Mouse (Mus musculus) 3T3-L1 (cell line): ENCODE data around the gene Nrxn3.

Experiments used
- DNase-seq: peaks from one replicate; pipeline ENCODE4 v3.0.0-alpha.2; 2015; ENCODE audit warnings: low read depth, low spot score

Nrxn3 gene

GRCm38 (mm10) chr12:89049279-89049678 is 326.6 kb downstream of the Nrxn3 start:
- DNase-seq: no peak

GRCm38 (mm10) chr12:89049686-89050085 is 327.0 kb downstream of the Nrxn3 start:
- no peak for DNase-seq

- DNase-seq: no peak
Measured at GRCm38 (mm10) chr12:89072436-89072835, 349.8 kb downstream of the Nrxn3 start.

GRCm38 (mm10) chr12:89073167-89073743 is 350.6 kb downstream of the Nrxn3 start:
- DNase-seq: no peak

DNA sequence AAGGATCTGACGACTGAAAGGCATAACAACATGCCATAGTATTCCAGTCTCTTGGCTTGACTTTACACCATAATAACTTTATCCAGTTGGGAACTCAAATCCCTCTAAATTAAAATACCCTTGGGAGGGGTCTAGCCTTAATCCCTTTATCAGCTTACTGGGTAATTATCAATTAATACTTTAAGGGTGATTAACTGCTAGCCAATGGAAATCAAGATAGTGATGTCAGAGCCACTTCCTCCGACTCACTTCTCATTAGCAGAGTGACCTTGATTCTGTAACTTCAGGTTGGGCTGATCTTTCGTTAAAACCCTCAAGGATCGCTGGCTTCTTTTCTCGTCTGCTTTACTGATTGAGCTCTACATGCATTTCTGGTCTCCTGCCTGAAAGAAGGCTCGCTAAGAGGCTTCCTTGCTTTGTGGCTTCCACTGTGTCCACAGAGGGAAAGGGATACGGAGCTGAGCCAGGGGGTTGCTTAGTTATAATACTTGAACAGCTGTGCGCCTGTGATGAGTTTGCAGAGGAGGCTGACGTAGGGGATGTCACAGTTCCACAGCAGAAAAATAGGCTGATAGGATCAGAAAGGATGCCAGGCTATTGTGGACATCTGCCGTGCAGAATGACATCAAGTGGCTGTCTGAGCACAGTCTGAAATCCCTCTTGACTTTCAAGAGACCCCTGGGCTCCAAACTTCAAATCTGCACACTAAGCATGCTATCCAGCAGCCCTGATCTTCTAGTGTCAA is 352.0 kb downstream of the Nrxn3 start:
- DNase-seq: no peak

- DNase-seq: no peak
Measured at GRCm38 (mm10) chr12:89093806-89094479, 371.3 kb downstream of the Nrxn3 start.

DNA sequence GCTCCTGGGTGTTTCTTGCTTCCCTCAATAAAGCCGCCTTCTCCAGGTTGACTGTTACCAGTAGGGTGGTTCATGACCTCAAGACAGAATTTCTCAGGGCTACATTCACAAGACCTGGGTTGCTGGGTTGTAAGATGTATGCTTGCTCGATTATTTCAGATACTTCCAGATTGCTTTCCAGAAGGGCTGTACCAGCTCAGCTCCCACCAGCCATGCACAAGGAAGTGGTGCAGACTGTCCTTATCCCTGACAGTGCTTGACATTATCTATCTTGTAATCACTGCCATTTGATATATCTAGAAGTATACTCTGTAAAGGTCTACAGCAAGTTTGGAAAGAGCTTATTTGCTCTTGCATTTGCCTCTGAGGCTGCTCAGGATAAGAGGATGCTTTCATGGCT is 374.9 kb downstream of the Nrxn3 start:
- no peak for DNase-seq

GRCm38 (mm10) chr12:89106029-89106733 is 383.5 kb downstream of the Nrxn3 start:
- peak; percentile 7 for DNase-seq

GRCm38 (mm10) chr12:89106881-89107584 is 384.4 kb downstream of the Nrxn3 start:
- DNase-seq: no peak

- no peak for DNase-seq
Measured at GRCm38 (mm10) chr12:89109779-89110335, 387.2 kb downstream of the Nrxn3 start.

GRCm38 (mm10) chr12:89128602-89129001 is 405.9 kb downstream of the Nrxn3 start:
- no peak for DNase-seq

DNA sequence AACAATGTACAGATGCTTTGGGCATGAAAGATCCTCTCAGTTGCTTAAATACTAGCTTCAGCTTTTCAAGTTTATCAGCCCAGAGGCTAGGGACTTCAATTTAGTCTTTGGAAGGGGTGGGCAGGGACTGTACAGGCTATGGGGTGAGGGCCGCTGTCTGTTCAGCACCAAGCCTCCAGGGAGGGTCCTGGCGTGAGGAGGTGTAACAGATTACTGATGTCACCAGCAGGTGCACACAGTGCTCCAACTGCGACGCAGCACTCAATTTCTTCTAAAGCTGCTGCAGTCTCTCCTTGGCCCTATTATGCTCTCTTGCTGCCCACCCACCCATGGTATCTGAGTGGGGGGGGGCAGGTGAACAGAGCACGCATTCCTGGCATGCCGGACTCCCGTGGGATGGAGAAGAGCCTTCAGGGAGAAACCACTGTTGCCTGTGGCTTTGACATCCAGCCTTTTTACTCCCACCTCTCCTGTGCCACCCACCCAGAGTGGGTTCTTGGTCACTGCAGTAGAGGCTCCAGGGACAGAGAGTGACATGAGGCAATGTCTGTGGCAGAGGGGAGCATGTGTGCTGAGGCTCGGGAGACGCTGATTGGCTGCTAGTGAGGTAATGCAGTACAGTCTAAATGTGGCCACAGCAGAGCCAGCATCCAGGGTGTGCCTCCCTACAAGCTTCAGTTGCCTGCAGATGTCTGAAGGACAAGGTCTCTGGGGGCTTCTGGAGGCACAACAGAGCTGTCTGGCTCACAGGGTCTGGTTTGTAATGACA is 406.6 kb downstream of the Nrxn3 start:
- no peak for DNase-seq

DNA sequence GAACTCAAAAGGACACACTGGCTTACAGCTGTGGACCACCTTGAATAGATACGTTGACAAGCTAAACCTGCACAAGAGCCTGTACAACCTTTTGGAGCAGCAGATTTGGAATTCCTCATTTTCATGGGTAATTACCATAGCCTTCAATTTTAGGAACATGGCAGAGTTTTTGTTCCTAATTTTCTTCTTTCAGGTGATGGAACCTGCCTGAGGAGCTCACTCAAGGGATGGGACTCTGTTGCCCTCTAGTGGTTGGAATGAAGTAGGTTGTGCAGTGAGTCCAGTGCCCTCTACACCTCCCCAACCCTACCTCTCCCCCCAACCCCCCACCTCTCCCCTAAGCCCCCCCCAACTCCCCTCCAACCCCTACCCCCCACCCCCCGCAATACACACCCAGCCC is 411.7 kb downstream of the Nrxn3 start:
- DNase-seq: peak; percentile 2

DNA sequence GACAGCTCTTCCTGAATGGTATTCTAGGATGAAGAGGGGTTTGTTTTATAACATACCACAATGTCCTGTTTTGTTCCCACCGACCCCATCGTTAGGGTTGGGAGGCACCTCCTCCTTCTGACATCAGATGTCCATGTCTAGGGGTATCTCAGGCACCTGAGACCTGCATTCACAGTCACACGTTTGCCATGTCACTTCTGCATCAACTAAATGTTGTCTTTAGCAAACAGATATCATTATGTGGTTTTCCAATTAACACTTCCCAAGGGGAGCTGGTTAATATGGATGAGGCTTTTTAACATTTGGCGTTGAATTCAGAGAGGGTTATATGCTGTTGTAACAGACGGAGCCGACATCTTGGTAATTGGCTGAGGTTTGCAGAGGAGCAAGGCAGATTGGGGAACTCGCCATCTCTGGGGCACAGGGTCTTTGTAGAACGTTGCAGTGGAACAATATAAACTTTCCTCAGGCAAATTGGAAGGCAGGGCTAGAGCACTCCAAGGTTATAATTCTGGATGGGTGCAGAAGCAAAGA is 412.2 kb downstream of the Nrxn3 start:
- no peak for DNase-seq

DNA sequence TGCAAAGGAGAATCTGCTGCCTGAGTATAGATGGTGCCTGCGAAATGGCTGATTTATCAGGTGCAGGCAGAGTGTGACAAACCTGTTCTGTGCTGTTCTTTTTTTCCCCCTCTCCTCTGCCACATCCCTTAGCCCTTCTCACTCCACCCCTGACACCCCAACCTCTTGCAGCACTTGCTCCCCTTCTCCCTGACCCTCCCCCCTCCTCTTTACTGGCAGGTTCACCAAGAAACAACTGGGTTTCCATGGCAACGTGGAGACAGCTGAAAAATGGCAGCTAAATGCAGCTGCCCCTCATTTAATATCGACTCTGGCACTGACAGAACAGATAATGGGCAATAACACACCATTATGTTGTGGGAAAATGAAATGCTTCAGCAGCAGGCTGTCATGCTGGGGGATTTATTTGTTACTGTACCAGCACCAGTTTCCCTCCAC is 426.3 kb downstream of the Nrxn3 start:
- DNase-seq: no peak

GRCm38 (mm10) chr12:89149455-89149854 is 426.8 kb downstream of the Nrxn3 start:
- no peak for DNase-seq

DNA sequence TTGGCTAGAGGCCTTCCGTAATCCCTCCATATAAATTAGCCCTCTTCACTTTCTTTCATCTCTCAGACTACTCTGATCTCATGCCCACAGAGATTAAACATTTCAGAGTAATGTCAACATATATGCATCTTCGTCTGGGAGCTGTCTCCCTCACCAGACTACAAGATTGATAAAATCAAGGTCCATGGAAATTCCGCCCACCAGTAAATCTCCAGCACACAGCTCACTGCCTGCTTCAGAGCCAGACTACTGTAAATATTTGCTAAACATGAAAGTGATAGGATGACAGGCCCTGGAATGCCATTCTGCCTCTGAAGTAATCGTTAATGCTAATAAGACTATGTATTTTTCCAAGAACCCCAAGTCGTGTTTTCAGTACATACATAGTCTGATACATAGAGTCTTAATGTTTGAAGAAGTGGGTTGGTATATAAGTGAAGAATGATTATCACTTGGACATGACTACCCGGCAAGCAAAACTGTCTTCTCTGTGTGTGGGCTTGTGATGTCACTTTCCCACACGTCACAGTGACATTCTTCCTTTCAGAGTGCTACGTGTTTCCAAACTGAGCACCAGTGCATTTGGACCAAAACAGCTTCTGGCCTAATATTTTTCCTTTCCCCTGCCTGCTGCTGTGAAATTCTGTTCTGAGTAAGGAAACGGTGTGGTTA is 433.5 kb downstream of the Nrxn3 start:
- DNase-seq: no peak

DNA sequence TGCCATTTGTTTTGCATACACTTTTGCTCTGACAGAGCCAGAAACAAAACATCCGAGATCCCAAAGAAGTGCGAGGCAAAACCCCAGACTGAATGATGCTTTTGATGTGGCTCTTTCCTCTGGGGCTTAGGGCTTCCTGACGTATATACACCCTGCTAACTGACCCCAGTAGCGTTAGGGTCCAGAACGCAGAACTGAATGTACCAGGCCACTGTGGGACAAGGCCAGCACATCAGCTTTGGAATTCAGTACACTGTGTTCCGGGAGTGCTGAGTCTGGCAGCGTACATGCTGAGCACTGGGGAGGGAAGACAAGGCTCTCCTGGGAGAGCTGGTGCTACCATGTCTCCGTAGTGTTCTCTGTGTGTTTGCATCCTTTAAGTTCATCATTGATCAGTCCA is 436.7 kb downstream of the Nrxn3 start:
- no peak for DNase-seq

DNA sequence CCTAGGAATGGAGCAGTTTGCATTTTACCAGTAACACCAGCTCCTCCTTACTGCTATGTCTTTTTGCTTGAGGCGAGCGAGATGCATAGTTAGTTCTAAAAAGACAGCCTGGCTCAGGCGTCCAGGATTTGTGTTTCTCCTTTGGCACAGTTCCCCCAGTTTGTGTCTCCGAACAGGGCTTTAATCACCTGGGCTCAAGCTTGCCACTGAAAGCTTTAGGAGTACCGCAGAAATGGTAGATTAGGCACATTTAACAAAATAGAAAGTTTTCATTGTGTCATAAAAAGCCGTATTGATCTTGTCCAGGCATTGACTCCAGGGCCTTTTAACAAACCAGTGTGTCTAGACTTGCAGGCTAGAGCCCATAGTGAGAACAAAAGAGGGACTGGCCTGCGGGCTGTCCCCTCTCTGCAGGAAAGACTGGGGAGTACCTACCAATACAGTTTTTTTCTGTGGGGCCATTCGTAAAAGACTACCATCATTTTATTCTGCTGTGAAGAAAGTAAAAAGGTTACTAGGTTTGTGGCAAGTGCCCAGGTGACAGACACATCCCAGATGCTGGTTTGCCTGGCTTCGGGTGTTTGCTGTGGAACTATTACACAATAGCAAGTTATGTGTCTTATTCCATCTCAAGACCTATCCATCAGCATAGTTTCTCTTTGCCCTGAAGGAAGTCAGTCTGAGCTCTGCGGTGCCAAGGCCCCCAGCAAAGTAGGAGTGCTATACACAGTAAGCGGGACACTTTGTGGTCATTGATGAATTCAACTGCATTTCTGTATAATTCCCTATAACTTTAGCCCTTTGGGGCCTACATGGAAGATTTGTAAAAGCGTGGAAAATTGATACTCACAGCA is 451.9 kb downstream of the Nrxn3 start:
- no peak for DNase-seq
